Mouse (Mus musculus) spleen, postnatal 10 days (tissue): Measurements from ENCODE around the gene BC029722.
A peak's percentile ranks its signal among the peaks of the same experiment; 100 is the strongest.

Experiments used
- DNase-seq, 2 experiments: peaks; one replicate each; pipeline ENCODE4 v3.0.0; 2021 to 2022; ENCODE audit warnings: low spot score in 2 of 2

The BC029722 gene

DNA sequence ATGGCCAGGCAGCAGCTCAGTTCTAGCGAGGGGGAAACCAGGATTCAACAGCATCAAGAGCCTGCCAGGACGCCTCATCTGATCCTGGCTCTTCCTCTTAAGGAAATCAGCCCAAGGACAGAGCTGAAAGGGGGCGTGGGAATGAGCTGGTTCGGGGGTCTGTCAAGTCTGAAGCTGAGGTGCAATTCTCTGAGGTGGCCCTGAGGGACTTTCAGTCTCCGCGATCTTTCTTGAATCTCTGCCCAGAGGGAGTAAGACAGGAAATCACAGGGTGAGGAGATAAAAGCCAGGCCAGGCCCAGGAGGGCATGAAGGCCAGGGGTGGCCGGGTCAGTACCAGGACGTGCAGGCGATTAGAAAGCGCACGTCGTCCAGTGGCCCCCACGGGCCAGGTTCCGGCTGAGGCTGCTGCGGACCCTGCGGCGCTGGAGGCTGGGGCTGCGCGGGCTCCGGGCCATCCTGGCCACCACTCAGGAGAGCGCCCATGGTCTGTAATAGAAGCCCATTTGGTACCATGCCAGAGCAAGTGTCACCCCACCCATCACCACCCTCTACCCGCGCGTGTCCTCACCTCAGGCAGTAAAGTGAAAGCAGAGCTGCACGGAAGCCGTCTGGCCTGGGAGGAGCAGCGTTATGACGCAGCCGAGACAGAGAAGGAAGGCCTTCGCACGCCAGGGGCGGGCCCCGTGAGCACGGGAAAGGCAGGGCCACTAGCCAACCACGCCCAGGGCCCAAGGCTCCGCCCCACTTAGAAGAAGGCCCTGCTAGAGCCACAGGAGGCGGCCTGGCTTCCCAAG, 432 bp downstream of the BC029722 start:
- peak; percentile 89 to 96 for DNase-seq

DNA sequence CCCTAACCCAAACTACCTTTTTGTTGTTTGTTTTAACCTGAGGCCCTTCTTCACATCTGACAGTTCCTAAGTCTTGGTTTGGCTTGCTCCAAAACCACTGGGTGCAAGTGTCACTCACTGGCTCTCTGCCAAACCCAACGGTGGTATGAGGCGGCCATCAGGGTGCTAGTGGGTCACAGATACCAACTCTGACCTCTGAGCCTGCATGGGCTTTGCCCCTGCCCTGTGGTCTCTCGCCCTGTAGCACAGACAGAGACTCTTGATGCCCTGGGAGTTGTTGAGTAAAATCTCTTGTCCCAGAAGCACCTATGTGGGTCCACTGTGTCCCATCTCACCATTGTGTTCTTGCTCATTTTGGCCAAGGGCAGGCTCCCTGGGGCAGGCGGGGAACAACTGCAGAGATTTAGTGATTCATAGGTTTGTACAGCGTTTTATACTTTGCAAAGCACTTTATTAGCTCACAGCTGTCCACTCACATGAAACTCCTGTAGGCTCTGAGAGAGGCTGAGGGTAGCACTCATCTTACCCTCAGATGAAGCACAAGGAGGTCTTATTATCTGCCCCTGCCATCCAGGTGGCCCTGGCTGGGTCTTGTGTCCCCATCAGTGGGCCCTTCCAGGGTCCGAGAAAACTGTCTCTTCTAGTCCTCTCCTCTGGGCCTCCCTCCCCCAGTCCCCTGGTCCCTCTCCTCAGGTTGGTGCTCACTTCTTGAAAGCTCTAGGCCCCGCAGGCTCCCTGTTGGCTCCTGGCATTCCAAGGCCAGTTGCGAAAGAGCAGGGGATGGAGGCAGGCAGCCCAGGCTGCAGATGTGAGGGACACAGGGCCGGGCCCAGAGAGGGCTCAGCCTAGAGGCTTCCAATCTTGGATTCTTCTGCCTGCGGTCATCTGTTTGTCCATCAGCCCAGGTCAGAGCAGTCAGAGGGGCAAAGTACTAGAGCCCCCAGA, 1.7 kb downstream of the BC029722 start:
- no peak for DNase-seq

DNA sequence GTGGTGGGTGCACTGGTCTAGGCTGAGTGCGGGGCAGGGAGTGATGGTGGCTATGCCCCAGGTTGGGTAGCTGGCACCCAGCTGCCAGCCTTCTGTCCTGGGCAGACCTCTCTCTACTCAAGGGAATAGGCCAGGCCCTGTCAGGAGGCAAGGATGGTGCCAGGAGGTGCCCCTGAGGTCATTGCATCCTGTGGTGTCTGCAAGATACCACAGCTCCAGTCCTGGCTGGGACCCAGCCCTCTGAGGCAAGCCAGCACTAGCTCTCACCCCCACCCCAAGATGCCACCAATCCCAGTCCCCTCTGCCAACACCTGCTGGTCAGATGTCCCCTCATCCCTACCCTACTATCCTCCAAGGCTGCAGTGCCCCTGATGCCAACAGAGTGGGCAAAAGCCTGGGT, 3.0 kb downstream of the BC029722 start:
- DNase-seq: no peak

- DNase-seq: no peak
These were observed 4.4 kb downstream of the BC029722 start for GRCm38 (mm10) chr2:155814829-155815228.

DNA sequence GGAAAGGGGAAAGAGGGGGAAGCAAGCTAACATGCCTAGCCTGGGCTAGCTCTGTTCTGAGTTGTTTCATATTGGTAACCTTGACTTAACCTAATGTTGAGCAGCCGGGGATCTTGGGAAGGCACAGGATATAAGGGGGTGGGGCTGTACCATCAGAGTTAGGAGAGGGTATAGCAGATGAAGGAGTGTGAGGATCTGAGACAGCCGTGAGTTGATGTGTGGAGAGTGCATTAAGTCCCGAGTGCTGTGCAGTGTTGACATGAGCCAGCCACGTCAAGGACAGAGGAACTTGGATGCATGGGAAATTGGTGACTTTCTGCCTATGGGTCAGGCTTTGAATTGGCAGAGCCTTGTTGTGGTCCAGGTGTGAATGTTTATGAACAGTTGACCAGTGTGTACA, 6.6 kb downstream of the BC029722 start:
- DNase-seq: no peak

- peak; percentile 78 to 88 for DNase-seq
These were observed 7.3 kb downstream of the BC029722 start for GRCm38 (mm10) chr2:155811821-155812396.

GRCm38 (mm10) chr2:155809620-155810019, 9.6 kb downstream of the BC029722 start:
- DNase-seq: no peak

DNA sequence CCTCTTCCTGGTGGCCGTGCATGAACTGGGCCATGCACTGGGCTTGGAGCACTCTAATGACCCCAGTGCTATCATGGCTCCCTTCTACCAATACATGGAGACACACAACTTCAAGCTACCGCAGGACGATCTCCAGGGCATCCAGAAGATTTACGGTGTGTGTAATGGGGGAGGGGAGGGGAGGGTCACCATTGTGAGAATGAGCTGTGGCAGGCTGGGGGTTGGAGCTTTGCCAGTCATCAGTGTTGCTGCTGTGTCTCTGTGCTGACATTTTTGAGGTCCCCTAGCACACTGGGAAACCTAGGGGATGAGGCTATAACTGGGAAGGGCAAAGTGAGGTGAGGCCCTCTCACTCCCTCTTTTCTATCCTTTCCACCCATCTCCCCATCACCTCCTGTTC, 11.8 kb downstream of the BC029722 start:
- DNase-seq: no peak

GRCm38 (mm10) chr2:155806548-155806947, 12.7 kb downstream of the BC029722 start:
- no peak for DNase-seq

- DNase-seq: no peak
These were observed 13.3 kb downstream of the BC029722 start for GRCm38 (mm10) chr2:155805925-155806255.

DNA sequence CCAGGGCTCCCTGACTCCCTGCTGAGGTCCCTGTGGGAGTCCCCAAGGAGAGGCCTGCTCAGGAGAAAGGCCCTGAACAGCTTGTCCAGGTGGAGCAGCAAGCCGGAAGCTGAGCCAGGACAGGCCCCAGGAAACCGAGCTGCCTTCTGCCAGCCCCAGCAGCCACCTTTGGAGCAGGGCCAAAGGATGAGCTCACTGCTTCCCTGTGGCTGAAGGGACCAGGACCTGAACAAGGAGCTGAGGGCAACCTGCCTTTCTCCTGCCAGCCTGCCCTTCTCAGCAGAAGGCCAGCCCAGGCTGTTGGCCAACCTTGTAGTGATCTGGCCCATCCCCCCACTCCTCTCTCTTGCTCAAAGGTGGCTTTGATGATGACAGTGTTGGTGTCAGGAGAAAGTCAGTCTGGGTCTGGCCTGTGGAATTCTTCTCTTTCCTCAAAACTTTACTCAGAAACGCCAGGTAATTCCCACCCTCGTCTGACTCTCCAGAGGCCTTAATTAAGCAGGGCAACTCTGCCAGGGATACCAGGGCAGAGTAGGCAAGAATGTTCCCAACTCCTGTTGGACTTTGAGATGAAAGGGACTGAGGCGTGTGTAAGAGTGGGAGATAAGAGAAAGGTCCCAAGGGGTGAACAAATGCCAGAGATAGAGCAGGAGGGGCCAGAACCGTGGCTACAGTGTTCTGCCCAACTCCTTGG, 13.8 kb downstream of the BC029722 start:
- DNase-seq: no peak

- no peak for DNase-seq
These were observed 15.2 kb downstream of the BC029722 start for GRCm38 (mm10) chr2:155804053-155804452.

- peak in 1 of 2 experiments; percentile 59 for DNase-seq
These were observed 16.5 kb downstream of the BC029722 start for GRCm38 (mm10) chr2:155802761-155803160.

- no peak for DNase-seq
These were observed 20.6 kb downstream of the BC029722 start for GRCm38 (mm10) chr2:155798613-155799012.

- no peak for DNase-seq
These were observed 24.4 kb downstream of the BC029722 start for GRCm38 (mm10) chr2:155794674-155795445.

- no peak for DNase-seq
These were observed 26.3 kb downstream of the BC029722 start for GRCm38 (mm10) chr2:155792899-155793298.

DNA sequence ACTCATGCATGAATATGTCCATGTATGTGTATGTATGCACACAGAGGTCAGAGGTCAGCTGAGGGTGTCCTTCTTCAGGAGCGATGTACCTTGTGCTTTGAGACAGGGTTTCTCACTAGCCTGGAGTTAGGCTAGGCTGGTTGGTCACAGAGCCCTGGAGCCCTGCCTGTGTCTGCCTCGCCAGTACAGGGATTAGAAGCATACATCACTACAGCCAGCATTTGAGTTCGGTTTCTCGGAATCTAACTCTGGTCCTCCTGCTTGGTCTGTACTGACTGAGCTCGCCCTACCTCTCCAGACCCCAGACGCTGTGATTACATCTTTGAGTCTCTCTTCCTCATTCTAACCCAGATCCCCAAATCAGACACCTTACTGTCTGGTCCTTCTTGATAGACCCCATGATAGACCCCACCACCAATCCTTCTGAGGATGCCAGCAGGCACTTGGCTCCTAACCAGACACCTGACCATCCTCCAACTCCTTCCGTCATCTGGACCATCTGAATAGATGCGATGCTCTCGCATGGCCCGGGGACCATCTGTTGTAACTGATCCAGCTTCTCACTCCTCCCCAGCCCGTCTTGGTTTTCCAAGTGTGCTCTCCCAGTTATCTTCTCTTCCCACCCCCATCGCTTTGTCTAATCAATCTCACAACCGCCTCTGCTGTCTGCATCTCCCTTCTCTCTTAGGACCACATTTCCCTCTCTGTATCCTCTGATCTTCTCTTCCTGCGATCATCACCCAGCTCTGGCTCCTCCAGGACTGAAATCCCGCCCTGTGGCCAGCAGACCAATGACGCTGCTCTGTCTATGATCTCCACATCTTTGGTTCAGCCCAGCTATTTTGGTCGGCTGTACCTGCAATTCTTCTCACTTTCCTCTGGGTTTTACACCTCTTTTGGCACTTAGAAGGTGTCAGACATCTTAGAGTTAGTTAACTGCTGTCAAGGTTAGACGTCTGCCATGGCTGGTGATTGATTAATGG, 31.0 kb downstream of the BC029722 start:
- DNase-seq: no peak

DNA sequence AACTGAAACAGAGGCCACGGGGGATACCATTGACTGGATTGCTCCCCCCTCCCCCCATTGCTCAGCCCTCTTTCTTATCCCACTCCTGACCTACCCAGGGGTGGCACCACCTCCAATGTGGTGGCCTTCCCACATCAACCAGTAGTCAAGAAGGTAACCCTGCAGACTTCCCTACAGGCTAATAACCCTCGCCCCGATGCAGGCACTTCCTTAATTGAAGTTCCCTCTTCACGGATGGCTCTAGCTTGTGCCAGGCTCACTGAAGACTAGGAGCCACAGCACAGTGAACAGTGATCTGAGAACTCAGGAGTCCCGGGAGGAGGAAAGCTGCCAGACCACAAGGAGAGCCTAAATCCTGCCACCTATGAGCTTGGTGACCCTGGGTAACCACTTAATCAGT, 32.3 kb downstream of the BC029722 start:
- DNase-seq: no peak

DNA sequence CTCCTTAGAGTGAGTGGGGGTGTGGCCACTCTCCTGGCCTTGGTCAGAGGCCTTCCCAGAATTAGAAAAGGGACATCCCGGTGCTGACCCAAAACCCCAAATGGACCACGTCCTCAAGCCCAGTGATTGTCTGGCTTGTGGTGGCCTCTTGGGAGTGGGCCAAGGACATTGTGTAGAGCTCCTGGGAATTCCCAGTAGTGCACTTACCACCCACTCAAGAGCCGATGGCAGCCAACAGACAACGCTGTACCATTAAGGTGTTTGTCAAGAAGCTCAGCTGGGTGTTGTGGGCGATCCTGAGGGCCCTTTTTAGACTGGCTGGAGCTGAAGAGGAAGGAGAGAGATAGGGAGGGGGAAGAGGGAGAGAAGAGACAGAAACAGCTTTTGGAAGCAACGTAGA, 34.7 kb downstream of the BC029722 start:
- DNase-seq: no peak

- DNase-seq: no peak
These were observed 39.7 kb downstream of the BC029722 start for GRCm38 (mm10) chr2:155779506-155779905.
